Mouse (Mus musculus): ENCODE results near the gene Pde12. TPM values are rescaled to one million over a fixed set of nuclear protein-coding genes. Genes with fewer than 3 reads are reported as not detected.
A peak's percentile ranks its signal among the peaks of the same experiment; 100 is the strongest.
"Not testable (repeated sequence)": the region's sequence is repeated elsewhere in the genome, so short reads cannot be mapped to it uniquely, and the experiment has no call there.

The Pde12 gene
- total and polyA plus RNA-seq, 3 experiments, result 18.0 to 19.8 TPM; not detected in 1

GRCm38 (mm10) chr14:26675791-26676190 is 6.1 kb upstream of the Pde12 start (continued):
- TF ChIP-seq CHD1 (IDR thresholded peaks at IDR 0.05; ENCODE audit: low read depth, low read length) (no peak), CTCF (IDR thresholded peaks at IDR 0.05 in 2 of 3, conservative IDR thresholded peaks at IDR 0.05 in 1 of 3; ENCODE audit: control insufficient read depth in 1 of 3, insufficient read depth in 1 of 3, low read depth in 2 of 3, low read length in 3 of 3, poor library complexity in 1 of 3, severe bottlenecking in 1 of 3) (no peak), POLR2A (IDR thresholded peaks at IDR 0.05; ENCODE audit: control insufficient read depth in 1 of 2, insufficient read depth in 1 of 2, low read depth in 1 of 2, low read length in 2 of 2, poor library complexity in 1 of 2) (no peak), USF1 (IDR thresholded peaks at IDR 0.05; ENCODE audit: low read depth, low read length) (no peak), E2F4 (IDR thresholded peaks at IDR 0.05; ENCODE audit: borderline replicate concordance, low read depth, low read length) (no peak), CHD2 (IDR thresholded peaks at IDR 0.05; ENCODE audit: low read length) (no peak), RAD21 (IDR thresholded peaks at IDR 0.05; ENCODE audit: low read depth, low read length) (no peak), USF2 (IDR thresholded peaks at IDR 0.05; ENCODE audit: borderline replicate concordance in 1 of 2, insufficient read depth in 1 of 2, low read depth in 1 of 2, low read length in 2 of 2) (no peak), SIN3A (IDR thresholded peaks at IDR 0.05; ENCODE audit: low read length) (0 out of 2 replicates have a peak, but pooled peaks have one; percentile 28)

- peak overlapping the region; percentile 33 to 37 for H3K4me3 ChIP-seq (ENCODE audit: control insufficient read depth in 1 of 2, insufficient read depth in 1 of 2, low read depth in 2 of 2, low read length in 2 of 2)
- H3K9me3 ChIP-seq (replicated peaks; ENCODE audit: insufficient read depth, low read length), result no peaks in the 10 kb centered on the region
- H3K27me3 ChIP-seq (ENCODE audit: control insufficient read depth in 1 of 2, insufficient read depth in 2 of 2, low read length in 2 of 2), result no peaks in the 10 kb centered on the region; a peak in 1 of 4 replicates
- no peaks in the 10 kb centered on the region; the same call in 1 of the 2 replicates for H3K79me2 ChIP-seq (ENCODE audit: control insufficient read depth, insufficient read depth, low read length, poor library complexity)
- peaks cover 0 to 20% of the 10 kb centered on the region in 2 experiments; a peak in 2 of 4 replicates for H3K36me3 ChIP-seq (ENCODE audit: control insufficient read depth in 1 of 2, insufficient read depth in 2 of 2, low read length in 2 of 2)
- peak; percentile 72 for DNase-seq (ENCODE audit: low read depth, low spot score)
- H3K9ac ChIP-seq (ENCODE audit: control insufficient read depth, low read depth, low read length, poor library complexity, severe bottlenecking), result peak overlapping the region; percentile 35; the same call in 1 of the 2 replicates
- peak overlapping the region; percentile 48; the same call in 1 of the 2 replicates for H3K27ac ChIP-seq (ENCODE audit: control insufficient read depth, low read depth, low read length)
- peaks cover 9 to 16% of the 10 kb centered on the region in 2 experiments for H3K4me1 ChIP-seq (ENCODE audit: control insufficient read depth in 1 of 2, insufficient read depth in 2 of 2, low read length in 2 of 2)
- TF ChIP-seq MAZ (IDR thresholded peaks at IDR 0.05; ENCODE audit: low read depth, low read length) (no peak), CTCF (IDR thresholded peaks at IDR 0.05 in 2 of 3, conservative IDR thresholded peaks at IDR 0.05 in 1 of 3; ENCODE audit: control insufficient read depth in 1 of 3, insufficient read depth in 1 of 3, low read depth in 2 of 3, low read length in 3 of 3, poor library complexity in 1 of 3, severe bottlenecking in 1 of 3) (peak; percentile 9 to 47 (median 46); a peak in 5 of 6 replicates)
These were observed 5.7 kb upstream of the Pde12 start for GRCm38 (mm10) chr14:26675371-26675770.

GRCm38 (mm10) chr14:26674476-26675169 is 4.9 kb upstream of the Pde12 start:
- H3K4me1 ChIP-seq (ENCODE audit: control insufficient read depth in 1 of 2, insufficient read depth in 2 of 2, low read length in 2 of 2), result peaks cover 9 to 16% of the 10 kb centered on the region in 2 experiments

More at GRCm38 (mm10) chr14:26674476-26675169, 4.9 kb upstream of the Pde12 start:
- H3K9ac ChIP-seq (ENCODE audit: control insufficient read depth, low read depth, low read length, poor library complexity, severe bottlenecking); H3K79me2 ChIP-seq (ENCODE audit: control insufficient read depth, insufficient read depth, low read length, poor library complexity); H3K27me3 ChIP-seq (ENCODE audit: control insufficient read depth in 1 of 2, insufficient read depth in 2 of 2, low read length in 2 of 2); H3K27ac ChIP-seq (ENCODE audit: control insufficient read depth, low read depth, low read length); DNase-seq (ENCODE audit: low read depth, low spot score); H3K4me3 ChIP-seq (ENCODE audit: control insufficient read depth in 1 of 2, insufficient read depth in 1 of 2, low read depth in 2 of 2, low read length in 2 of 2); H3K9me3 ChIP-seq (replicated peaks; ENCODE audit: insufficient read depth, low read length): not testable (repeated sequence)
- H3K36me3 ChIP-seq (ENCODE audit: control insufficient read depth in 1 of 2, insufficient read depth in 2 of 2, low read length in 2 of 2), result peaks cover 0 to 20% of the 10 kb centered on the region in 2 experiments; a peak in 2 of 4 replicates
